Mouse (Mus musculus) T-helper 2 cell (primary cell): ENCODE measurements around the gene Cracr2b.

Source experiments
- in situ Hi-C: fragments of 300-600 bp; cut with MboI, MseI; formaldehyde crosslinking; loops from one replicate; pipeline ENCODE4 v1.15.1; 2025; ENCODE audit warnings: high pct_unique_total_duplicates

Gene Cracr2b

DNA sequence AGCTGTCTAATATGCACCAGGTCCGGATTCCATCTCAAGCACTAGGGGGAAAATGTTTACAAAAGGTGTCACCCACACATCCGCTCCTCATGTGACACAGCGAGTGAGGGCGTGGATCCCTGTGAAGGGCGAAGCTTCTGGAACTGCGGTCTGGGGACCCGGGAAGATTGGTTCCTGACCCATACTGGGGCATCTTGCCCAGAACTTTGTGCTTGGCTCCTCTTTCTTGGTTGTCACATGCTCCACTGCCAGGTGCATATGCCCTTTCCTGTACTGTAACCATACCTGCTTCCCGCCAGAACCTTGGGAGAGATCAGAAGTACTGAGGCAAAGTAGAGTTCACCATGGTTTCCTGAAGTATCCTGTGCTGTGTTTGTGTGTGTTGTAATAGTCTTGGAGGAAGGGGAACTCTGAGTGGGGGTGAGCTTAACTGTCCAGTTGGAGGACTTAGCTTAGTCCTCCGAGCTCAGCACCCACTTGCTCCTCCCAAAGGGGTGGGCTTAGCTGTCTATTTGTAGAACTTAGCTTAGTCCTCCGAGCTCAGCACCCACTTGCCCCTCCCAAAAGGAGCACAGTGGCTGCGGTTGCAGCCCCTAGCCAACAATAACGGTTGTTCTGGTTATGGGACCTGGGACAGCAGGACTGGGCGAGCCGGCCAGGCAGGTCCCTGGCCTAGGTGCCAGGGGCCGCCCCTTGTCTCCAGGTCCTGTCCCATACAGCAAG is at the start of gene Cracr2b:
Gene Cracr2b, plus strand, starts transcription at position 704 of the 723 bp plus-strand sequence.
- in situ Hi-C loops, result no loop called here

DNA sequence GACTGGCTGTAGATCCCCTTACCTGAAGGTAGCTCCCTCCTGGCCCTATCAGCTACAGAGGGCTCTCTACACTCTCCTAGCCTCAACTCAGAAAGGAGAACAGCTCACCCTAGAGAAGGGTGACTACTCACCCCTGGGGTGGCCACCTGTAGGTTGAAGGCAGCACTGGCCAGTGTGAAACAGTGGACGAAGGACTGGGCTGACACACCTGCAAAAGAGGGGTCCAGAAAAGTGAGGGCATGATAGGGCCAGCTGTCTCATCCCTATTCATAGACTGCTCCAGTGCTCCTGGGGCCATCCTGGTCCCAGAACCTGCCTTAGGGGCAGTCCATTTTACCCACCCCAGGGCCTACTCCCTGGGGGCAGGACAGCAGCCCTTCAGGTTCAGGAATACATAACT is 49.2 kb upstream of the Cracr2b start:
- in situ Hi-C loops, result no loop called here

GRCm38 (mm10) chr7:141413331-141413730 is 47.6 kb upstream of the Cracr2b start:
- in situ Hi-C loops, result no loop called here

DNA sequence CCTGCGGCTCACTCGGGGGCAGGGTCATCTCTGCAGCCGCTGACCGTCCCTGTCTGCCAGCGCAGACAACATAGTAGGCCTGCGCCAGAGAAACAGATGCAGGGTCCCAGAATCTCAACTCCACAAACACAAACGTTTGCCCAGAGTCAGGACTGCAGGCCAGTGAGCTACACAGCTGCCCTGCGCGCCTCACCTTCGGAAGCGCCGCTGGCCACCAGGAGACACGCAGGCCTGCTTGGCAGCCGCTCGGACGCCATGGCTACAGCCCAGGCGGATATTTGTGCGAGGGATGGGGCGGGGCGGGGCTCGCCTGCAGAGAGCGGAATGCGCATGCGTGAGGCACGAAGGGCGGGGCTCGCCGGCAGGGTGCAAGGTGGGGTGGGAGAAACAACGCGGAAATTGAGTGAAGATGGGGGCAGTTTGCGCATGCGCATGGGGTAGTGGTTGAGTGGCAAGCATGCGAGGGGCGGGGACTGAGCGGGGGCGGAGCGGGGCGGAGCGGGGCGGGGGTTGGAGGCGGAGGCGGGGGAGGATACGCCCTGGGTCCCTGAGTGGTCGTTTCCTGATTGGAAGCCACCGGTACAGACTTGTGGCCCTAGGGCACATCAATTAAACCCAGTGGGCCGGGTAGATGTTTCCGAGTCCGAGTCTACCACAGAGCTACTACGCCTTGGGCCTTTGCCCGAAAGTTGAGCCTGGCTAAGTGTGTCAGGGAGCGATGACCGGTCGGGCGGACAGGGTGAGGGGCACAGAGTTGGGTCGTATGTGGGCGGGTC is 46.9 kb upstream of the Cracr2b start, which contains the start of gene Gatd1:
Gene Gatd1, minus strand, starts transcription at position 328 of the 776 bp plus-strand sequence.
- in situ Hi-C loops, result no loop called here

- in situ Hi-C loops, result no loop called here
Measured at GRCm38 (mm10) chr7:141416144-141416841, 44.6 kb upstream of the Cracr2b start.

GRCm38 (mm10) chr7:141417731-141418681 is 42.9 kb upstream of the Cracr2b start:
- in situ Hi-C loops, result no loop called here

DNA sequence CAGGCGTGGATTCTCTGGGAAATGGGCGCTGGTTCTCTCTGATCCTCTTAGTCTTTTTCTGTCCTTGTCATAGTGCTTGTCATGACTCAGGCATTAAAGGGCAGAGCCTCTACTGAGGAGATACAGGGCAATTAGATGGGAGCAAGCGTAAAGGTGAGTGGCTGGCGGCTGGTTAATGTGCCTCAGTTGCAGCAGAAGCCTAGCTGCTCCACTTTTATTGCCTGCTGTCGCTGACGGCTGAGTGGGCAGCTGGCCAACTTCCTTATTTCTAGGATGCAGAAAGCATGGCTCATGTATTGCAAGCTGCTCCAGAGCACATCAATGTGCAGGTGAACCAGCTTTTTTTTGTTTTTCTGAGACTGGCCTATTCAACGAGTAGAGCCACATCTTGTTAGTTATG is 41.9 kb upstream of the Cracr2b start:
- in situ Hi-C loops, result no loop called here

DNA sequence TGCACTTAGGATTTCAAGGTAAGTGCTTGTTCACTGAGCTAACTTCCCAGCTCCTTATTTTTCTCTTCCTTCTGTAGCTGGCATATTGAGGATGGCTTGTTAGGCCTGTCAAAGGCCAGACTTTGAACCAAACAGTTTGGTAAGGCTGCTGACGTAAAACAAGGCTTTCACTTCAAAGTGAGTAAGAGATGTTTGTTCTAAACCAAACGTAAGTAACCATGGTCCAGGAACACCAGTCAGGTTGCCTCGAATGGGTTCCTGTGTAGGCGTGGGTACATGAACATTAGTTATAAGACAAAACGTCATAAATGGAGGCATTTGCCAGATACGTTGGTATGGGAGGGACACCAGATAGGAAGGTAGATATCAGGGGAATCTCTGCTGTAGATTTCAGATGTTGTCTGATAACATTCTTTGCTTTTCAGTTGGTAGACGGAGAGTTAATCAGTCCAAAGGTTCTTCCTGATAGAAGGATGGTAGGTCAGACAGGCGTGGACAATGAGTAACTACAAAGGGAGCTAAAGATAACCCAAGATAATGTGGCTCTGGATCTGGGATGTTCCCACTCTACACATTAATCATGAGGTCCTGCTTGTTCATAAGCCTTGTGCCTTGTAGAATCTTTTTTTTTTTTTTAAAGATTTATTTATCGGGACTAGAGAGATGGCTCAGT is 40.7 kb upstream of the Cracr2b start:
- in situ Hi-C loops, result no loop called here

DNA sequence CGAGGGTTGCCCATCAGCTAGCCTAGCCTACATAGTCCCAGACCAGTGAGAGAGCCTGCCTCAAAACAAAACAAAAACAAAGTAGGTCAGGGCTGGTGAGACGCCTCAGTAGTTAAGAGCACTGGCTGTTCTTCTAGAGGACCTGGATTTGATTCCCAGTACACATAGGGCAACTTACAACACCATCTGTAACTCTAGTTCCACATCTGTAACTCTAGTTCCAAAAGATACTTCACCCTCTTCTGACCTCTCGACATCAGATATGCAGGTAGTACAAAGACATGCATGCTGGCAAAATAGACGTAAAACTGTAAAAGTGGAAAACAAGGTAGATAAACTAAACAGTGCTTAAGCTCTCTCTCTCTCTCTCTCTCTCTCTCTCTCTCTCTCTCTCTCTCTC is 37.1 kb upstream of the Cracr2b start:
- in situ Hi-C loops, result no loop called here

- in situ Hi-C loops, result no loop called here
Measured at GRCm38 (mm10) chr7:141426948-141427730, 33.8 kb upstream of the Cracr2b start.

- in situ Hi-C loops, result no loop called here
Measured at GRCm38 (mm10) chr7:141428701-141429100, 32.2 kb upstream of the Cracr2b start.

GRCm38 (mm10) chr7:141429310-141429709 is 31.6 kb upstream of the Cracr2b start, which contains the start of gene Cend1:
Gene Cend1 (minus strand): TSS chr7:141429491.
- in situ Hi-C loops, result no loop called here

DNA sequence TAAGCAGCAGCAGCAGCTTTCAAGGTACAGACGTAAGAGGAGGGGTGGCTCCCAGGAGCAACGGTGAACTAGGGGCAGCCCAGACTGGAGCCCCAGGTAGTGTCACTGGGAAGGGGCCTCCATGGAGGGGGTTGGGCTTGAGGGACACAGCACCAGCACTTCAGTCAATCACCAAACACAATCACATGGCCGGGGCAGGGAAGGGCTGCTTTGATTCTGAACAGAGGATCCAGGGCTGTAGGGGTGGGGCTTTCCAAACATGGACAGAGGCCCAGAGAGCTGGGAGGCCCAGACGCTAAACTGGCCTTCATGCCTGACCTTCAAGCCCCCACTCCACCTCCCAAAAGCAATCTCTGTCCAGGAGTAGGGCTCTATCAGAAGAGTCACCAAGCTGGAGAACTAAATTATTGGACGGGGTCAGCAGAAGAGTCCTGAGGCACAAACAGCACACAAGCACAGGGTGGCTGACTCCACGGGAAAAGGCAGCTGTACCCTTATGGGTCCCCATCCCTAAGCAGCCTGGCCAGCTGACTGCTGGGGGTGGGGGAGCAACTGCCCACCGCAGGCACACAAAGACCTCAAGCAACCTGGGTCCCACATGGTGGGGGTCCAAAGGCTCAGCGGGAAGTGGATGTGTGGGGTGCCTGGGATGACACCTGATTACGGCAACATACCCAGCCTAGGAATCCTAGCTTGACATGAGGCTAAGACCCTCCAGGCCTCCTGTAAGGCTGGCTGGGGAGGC is 30.9 kb upstream of the Cracr2b start:
- in situ Hi-C loops, result no loop called here

- in situ Hi-C loops, result no loop called here
Measured at GRCm38 (mm10) chr7:141430585-141431240, 30.2 kb upstream of the Cracr2b start.

DNA sequence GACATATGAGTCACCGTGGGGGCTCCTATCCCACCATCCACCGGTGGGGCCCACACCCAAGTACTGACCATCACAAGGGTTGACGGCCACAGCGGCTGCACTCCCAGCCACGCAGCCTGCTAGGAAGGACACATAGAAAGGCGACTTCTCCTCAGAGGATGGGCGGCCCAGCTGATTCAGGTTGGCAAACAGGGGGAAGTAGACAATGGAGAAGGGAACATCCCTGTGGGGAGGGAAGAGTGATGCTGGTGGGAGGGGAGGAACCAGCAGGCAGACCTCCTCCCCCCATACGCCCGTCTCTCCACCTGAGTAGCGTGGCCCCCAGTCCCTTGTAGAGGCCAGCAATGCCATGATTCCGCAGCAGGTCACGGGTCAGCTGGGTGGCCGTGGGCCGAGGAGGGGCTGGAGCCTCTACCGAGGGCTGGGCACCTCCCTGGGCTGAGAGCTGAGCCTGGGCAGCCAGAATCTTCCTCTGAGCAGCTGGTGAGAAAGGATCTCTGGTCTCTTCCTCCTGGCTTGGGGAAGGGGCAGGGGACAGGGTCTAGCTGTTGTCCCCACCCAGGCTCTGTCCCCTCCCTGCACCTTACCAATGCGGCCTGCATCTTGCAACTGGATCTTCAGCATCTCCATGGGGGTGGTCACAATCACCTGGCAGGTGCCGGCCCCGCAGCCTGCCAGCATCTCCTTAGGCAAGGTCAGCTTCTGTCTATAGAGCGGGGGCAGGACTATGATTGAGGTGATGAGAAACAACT is 29.3 kb upstream of the Cracr2b start:
- in situ Hi-C loops, result no loop called here

DNA sequence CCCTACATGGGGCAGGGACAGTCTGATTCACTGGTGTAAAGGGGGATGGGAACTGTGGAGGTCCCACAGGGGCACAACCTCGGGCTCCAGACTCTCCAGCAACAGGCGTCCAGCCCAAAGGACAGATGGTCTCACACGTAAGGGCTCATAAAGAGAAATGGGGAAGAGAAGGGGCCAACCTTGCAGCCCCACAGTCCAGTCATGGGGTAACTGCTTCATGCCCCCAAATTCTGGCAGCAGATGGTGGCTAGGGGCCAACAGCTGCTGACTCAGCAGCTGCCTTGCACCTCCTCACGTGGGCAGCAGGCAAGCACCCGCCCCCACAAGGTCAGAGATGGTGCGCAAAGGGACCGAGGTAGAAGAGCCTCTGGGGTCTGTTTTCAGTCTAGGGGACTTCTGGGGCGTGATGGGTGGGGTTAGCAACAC is 28.7 kb upstream of the Cracr2b start:
- in situ Hi-C loops, result no loop called here

DNA sequence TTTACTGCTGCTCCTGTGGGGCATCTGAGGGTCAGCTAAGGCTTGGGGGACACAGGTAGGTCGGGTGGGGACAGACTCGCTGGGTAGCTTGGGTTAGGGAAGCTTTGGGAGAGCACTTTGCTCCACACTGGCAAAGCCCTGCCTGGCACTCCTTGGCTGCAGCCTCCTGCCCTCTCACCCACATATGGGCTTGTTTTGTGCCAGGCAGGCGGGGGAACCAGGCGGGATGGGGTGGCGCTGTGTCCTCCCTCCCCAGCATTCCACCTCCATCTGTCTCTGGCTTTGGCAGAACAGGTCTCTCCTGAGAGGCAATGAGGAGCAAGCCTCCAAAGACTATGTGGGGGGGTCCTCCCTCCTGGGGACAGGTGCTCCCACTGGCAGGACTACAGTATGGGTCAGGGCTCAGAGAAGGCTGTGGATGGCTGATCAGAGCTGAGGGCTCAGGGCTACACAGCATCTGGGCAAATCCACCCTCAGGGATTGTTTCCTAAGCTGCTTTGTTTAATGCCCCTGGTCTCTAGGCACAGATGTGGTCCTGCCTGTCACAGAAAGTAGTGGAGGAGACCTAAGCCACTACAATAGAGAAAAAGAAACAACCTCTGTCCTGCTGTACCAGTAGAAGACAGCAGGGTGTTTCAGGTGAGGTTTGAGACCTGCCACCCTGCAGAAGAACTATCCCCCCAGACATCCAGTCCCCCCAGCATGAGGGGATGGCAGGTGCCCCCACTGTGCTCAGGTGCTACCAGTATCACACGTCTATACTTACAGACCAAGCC is 28.0 kb upstream of the Cracr2b start:
- in situ Hi-C loops, result no loop called here
